Comparison of ENCODE assay signal across 24 mouse cellular contexts in the genomic region with DNA sequence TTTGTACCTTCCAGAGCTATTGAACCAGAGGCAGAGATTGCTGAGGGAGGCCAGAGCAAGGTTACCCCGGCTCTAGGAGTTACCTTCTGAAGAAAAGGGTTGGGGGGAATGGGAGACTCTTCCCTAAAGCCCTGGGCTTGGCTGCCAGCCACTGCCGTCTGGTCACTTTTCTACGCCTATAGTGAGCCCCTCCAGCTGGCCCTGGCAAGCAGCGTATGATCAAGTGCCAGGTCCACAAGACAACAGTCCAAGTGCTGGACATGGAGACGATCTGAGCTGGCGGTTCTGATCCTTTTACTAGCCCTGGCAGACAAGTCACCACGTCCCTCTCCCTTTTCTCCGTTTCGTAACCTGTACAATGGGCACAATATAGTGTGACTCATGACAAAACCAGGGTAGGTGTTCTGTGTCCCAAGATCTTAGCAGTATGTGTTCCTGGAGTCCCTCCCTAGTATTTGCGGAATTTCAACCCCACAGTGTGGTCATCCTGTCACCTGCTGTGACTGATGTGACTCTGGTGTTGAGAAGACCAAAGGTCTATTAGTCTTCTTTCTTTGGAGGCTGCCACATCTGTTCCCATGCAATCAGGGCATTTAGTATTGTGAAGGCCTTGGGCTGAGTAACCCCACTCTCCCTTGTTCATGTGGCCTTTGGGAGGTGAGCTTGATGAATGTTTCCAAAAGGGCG. TPM values are rescaled to one million over a fixed set of nuclear protein-coding genes. Genes with fewer than 3 reads are reported as not detected.
A peak's percentile ranks its signal among the peaks of the same experiment; 100 is the strongest.
DNase-seq lines count a peak whose midpoint lies in the region; ATAC-seq and TF ChIP-seq lines count a peak whose summit lies in the region.
"Had no signal": no experiment of that assay in that cellular context is flagged by ENCODE, and none has a peak within 500 bp of the region (broad histone marks: within the 10 kb centered on the region; RNA-seq: fewer than 3 reads in every experiment).

No protein-coding gene starts in this region.

- H3K36me3 ChIP-seq in forebrain, embryonic 14.5 days (ENCODE audit: control insufficient read depth, insufficient read depth, low read length) = peaks cover 24% of the 10 kb centered on the region
- peaks cover 14% of the 10 kb centered on the region for H3K36me3 ChIP-seq in forebrain, embryonic 12.5 days (replicated peaks)
- H3K36me3 ChIP-seq in hindbrain, postnatal 0 days (ENCODE audit: insufficient read depth, low read length) = peaks cover 8% of the 10 kb centered on the region; the same call in 1 of the 2 replicates
- peaks cover 21% of the 10 kb centered on the region for H3K36me3 ChIP-seq in hindbrain, embryonic 10.5 days
- peaks cover 8% of the 10 kb centered on the region for H3K36me3 ChIP-seq in midbrain, postnatal 0 days (ENCODE audit: insufficient read depth, low read length)
- H3K36me3 ChIP-seq in midbrain, embryonic 16.5 days (ENCODE audit: control insufficient read depth, insufficient read depth, low read length) = peaks cover 3% of the 10 kb centered on the region; the same call in 1 of the 2 replicates
- H3K36me3 ChIP-seq in forebrain, embryonic 10.5 days (replicated peaks) = peaks cover 19% of the 10 kb centered on the region

- peak; percentile 32; the same call in 1 of the 2 replicates for ATAC-seq in forebrain, embryonic 14.5 days
- no peak for ATAC-seq in forebrain, embryonic 12.5 days (ENCODE audit: low FRiP score)
- ATAC-seq in hindbrain, postnatal 0 days = peak; percentile 70; the same call in 1 of the 2 replicates
- no peak for ATAC-seq in midbrain, postnatal 0 days (ENCODE audit: low FRiP score)
- no peak for ATAC-seq in midbrain, embryonic 16.5 days
- ATAC-seq: intestine, embryonic 16.5 days; liver, embryonic 12.5 days had no signal

- no peak overlapping the region for H3K27ac ChIP-seq in forebrain, embryonic 14.5 days (ENCODE audit: low read depth, low read length)
- no peak overlapping the region for H3K27ac ChIP-seq in forebrain, embryonic 12.5 days
- no peak overlapping the region; the same call in 1 of the 2 replicates for H3K27ac ChIP-seq in hindbrain, postnatal 0 days
- no peak overlapping the region for H3K27ac ChIP-seq in hindbrain, embryonic 10.5 days
- H3K27ac ChIP-seq in midbrain, postnatal 0 days (ENCODE audit: low read depth, low read length) = no peak overlapping the region
- no peak overlapping the region for H3K27ac ChIP-seq in midbrain, embryonic 16.5 days (ENCODE audit: low read length)
- H3K27ac ChIP-seq in forebrain, embryonic 10.5 days = no peak overlapping the region; the same call in 1 of the 2 replicates
- H3K27ac ChIP-seq: embryonic facial prominence, embryonic 10.5 days; heart, embryonic 15.5 days; hindbrain, embryonic 13.5 days; layer of hippocampus, adult 2 months; limb, embryonic 12.5 days; liver, embryonic 12.5 days; midbrain, embryonic 10.5 days had no signal

- no peak overlapping the region for H3K4me2 ChIP-seq in forebrain, embryonic 14.5 days (ENCODE audit: low read length)
- no peak overlapping the region for H3K4me2 ChIP-seq in forebrain, embryonic 12.5 days
- H3K4me2 ChIP-seq in hindbrain, postnatal 0 days (ENCODE audit: low read depth, low read length) = no peak overlapping the region
- H3K4me2 ChIP-seq in midbrain, postnatal 0 days (ENCODE audit: low read depth, low read length, poor library complexity, severe bottlenecking) = no peak overlapping the region
- H3K4me2 ChIP-seq in midbrain, embryonic 16.5 days (ENCODE audit: low read length) = no peak overlapping the region
- H3K4me2 ChIP-seq: heart, embryonic 15.5 days; hindbrain, embryonic 13.5 days; limb, embryonic 12.5 days; liver, embryonic 12.5 days had no signal

- H3K9me3 ChIP-seq in forebrain, embryonic 14.5 days (replicated peaks; ENCODE audit: control insufficient read depth, low read length) = no peaks in the 10 kb centered on the region
- no peaks in the 10 kb centered on the region for H3K9me3 ChIP-seq in forebrain, embryonic 12.5 days
- H3K9me3 ChIP-seq in hindbrain, postnatal 0 days (ENCODE audit: low read length) = no peaks in the 10 kb centered on the region
- H3K9me3 ChIP-seq in hindbrain, embryonic 10.5 days = no peaks in the 10 kb centered on the region
- H3K9me3 ChIP-seq in midbrain, postnatal 0 days (ENCODE audit: low read length) = no peaks in the 10 kb centered on the region
- no peaks in the 10 kb centered on the region for H3K9me3 ChIP-seq in midbrain, embryonic 16.5 days (replicated peaks; ENCODE audit: control insufficient read depth, low read length, poor library complexity, severe bottlenecking)
- no peaks in the 10 kb centered on the region for H3K9me3 ChIP-seq in forebrain, embryonic 10.5 days
- H3K9me3 ChIP-seq: embryonic facial prominence, embryonic 10.5 days; heart, embryonic 15.5 days; hindbrain, embryonic 13.5 days; limb, embryonic 12.5 days; liver, embryonic 12.5 days; midbrain, embryonic 10.5 days had no signal

- WGBS in forebrain, embryonic 14.5 days = 68% methylated on average over 11 of the region's 11 CpGs
- 90% methylated on average over 11 of the region's 11 CpGs for WGBS in forebrain, embryonic 12.5 days
- 42% methylated on average over 11 of the region's 11 CpGs for WGBS in hindbrain, postnatal 0 days
- 80% methylated on average over 11 of the region's 11 CpGs for WGBS in hindbrain, embryonic 10.5 days
- WGBS in midbrain, postnatal 0 days = 72% methylated on average over 11 of the region's 11 CpGs
- 76% methylated on average over 11 of the region's 11 CpGs for WGBS in midbrain, embryonic 16.5 days
- WGBS in forebrain, embryonic 10.5 days = 87% methylated on average over 11 of the region's 11 CpGs

- no peak for TF ChIP-seq CTCF in hindbrain, postnatal 0 days (IDR thresholded peaks at IDR 0.05; ENCODE audit: low read depth)
- TF ChIP-seq CTCF in midbrain, postnatal 0 days (IDR thresholded peaks at IDR 0.05) = no peak

- no peaks in the 10 kb centered on the region for H3K4me1 ChIP-seq in forebrain, embryonic 14.5 days (ENCODE audit: control insufficient read depth, insufficient read depth, low read length)
- H3K4me1 ChIP-seq in forebrain, embryonic 12.5 days = no peaks in the 10 kb centered on the region
- no peaks in the 10 kb centered on the region for H3K4me1 ChIP-seq in hindbrain, postnatal 0 days (ENCODE audit: insufficient read depth, low read length)
- H3K4me1 ChIP-seq in hindbrain, embryonic 10.5 days (replicated peaks) = peaks cover 5% of the 10 kb centered on the region; the same call in 1 of the 2 replicates
- H3K4me1 ChIP-seq in midbrain, postnatal 0 days (ENCODE audit: insufficient read depth, low read length) = no peaks in the 10 kb centered on the region
- no peaks in the 10 kb centered on the region for H3K4me1 ChIP-seq in midbrain, embryonic 16.5 days (ENCODE audit: control insufficient read depth, insufficient read depth, low read length)
- H3K4me1 ChIP-seq in forebrain, embryonic 10.5 days = peaks cover 3% of the 10 kb centered on the region; the same call in 1 of the 2 replicates
- H3K4me1 ChIP-seq: embryonic facial prominence, embryonic 10.5 days; heart, embryonic 15.5 days; limb, embryonic 12.5 days; midbrain, embryonic 10.5 days had no signal

- H3K4me3 ChIP-seq in forebrain, embryonic 14.5 days (ENCODE audit: low read depth, low read length) = no peak overlapping the region
- H3K4me3 ChIP-seq in forebrain, embryonic 12.5 days (replicated peaks) = no peak overlapping the region
- H3K4me3 ChIP-seq in hindbrain, postnatal 0 days (ENCODE audit: low read length) = no peak overlapping the region
- no peak overlapping the region for H3K4me3 ChIP-seq in hindbrain, embryonic 10.5 days
- H3K4me3 ChIP-seq in midbrain, postnatal 0 days (ENCODE audit: low read depth, low read length) = no peak overlapping the region
- H3K4me3 ChIP-seq in midbrain, embryonic 16.5 days (ENCODE audit: low read depth, low read length) = no peak overlapping the region
- no peak overlapping the region for H3K4me3 ChIP-seq in forebrain, embryonic 10.5 days
- H3K4me3 ChIP-seq: embryonic facial prominence, embryonic 10.5 days; heart, embryonic 15.5 days; hindbrain, embryonic 13.5 days; layer of hippocampus, adult 2 months; limb, embryonic 12.5 days; liver, embryonic 12.5 days; midbrain, embryonic 10.5 days had no signal

- no peaks in the 10 kb centered on the region for H3K27me3 ChIP-seq in forebrain, embryonic 14.5 days (replicated peaks; ENCODE audit: control insufficient read depth, insufficient read depth, low read length)
- H3K27me3 ChIP-seq in forebrain, embryonic 12.5 days = no peaks in the 10 kb centered on the region
- no peaks in the 10 kb centered on the region for H3K27me3 ChIP-seq in hindbrain, postnatal 0 days (ENCODE audit: insufficient read depth, low read length)
- H3K27me3 ChIP-seq in hindbrain, embryonic 10.5 days (ENCODE audit: insufficient read depth, poor library complexity, severe bottlenecking) = no peaks in the 10 kb centered on the region
- no peaks in the 10 kb centered on the region for H3K27me3 ChIP-seq in midbrain, postnatal 0 days (ENCODE audit: insufficient read depth, low read length)
- H3K27me3 ChIP-seq in midbrain, embryonic 16.5 days (ENCODE audit: control insufficient read depth, insufficient read depth, low read depth, low read length) = no peaks in the 10 kb centered on the region
- no peaks in the 10 kb centered on the region for H3K27me3 ChIP-seq in forebrain, embryonic 10.5 days (ENCODE audit: poor library complexity, severe bottlenecking)
- H3K27me3 ChIP-seq: CH12.LX; heart, embryonic 15.5 days; hindbrain, embryonic 13.5 days; limb, embryonic 12.5 days; liver, embryonic 12.5 days had no signal

- no peak overlapping the region for H3K9ac ChIP-seq in forebrain, embryonic 14.5 days (ENCODE audit: low read length)
- H3K9ac ChIP-seq in forebrain, embryonic 12.5 days = no peak overlapping the region
- H3K9ac ChIP-seq in hindbrain, postnatal 0 days (replicated peaks; ENCODE audit: low read length) = no peak overlapping the region
- no peak overlapping the region for H3K9ac ChIP-seq in midbrain, postnatal 0 days (replicated peaks; ENCODE audit: low read length, poor library complexity, severe bottlenecking)
- H3K9ac ChIP-seq in midbrain, embryonic 16.5 days (ENCODE audit: low read depth, low read length) = no peak overlapping the region
- H3K9ac ChIP-seq: heart, embryonic 15.5 days; hindbrain, embryonic 13.5 days; limb, embryonic 12.5 days; liver, embryonic 12.5 days had no signal

- peak; percentile 35 for DNase-seq in forebrain, embryonic 14.5 days (ENCODE audit: low spot score)
- peak; percentile 76 for DNase-seq in hindbrain, postnatal 0 days (ENCODE audit: low spot score)
- no peak for DNase-seq in hindbrain, embryonic 10.5 days (ENCODE audit: low spot score)
- peak; percentile 71 for DNase-seq in midbrain, postnatal 0 days (ENCODE audit: low spot score)
- peak; percentile 77 for DNase-seq in ZHBTc4 (ENCODE audit: low read depth, low spot score)
- DNase-seq in forebrain, embryonic 10.5 days (ENCODE audit: extremely low spot score, low spot score) = no peak
- DNase-seq: adrenal gland, postnatal 25 days; B cell, adult 2 months; gastrocnemius, postnatal 36 days; kidney, postnatal 25 days; lung, adult 2 months; spleen, adult 18-20 months; thymus, postnatal 14 days had no signal

RNA-seq across cellular contexts. Expression of a gene that starts 11.3 kb away (rescaled TPM):
- polyA plus RNA-seq in forebrain, embryonic 14.5 days (2014; fragmentation: Nextera tagmentation; extraction: Ambion mirVana) = 32.6 and 38.6 TPM in 2 replicates
- 47.6 and 53.5 TPM in 2 replicates for polyA plus RNA-seq in forebrain, embryonic 12.5 days (2016; fragmentation: Nextera tagmentation; extraction: Ambion mirVana)
- total RNA-seq in hindbrain, postnatal 0 days (2014; rRNA removed) = 39.9 and 47.8 TPM in 2 replicates
- polyA plus RNA-seq in hindbrain, postnatal 0 days (2015; fragmentation: Nextera tagmentation; extraction: Ambion mirVana) = 31.4 and 36.2 TPM in 2 replicates
- 47.0 and 56.5 TPM in 2 replicates for polyA plus RNA-seq in hindbrain, embryonic 10.5 days (2016; fragmentation: Nextera tagmentation; extraction: Ambion mirVana)
- total RNA-seq in midbrain, postnatal 0 days (2014; rRNA removed) = 41.2 and 49.1 TPM in 2 replicates
- polyA plus RNA-seq in midbrain, postnatal 0 days (2015; fragmentation: Nextera tagmentation; extraction: Ambion mirVana) = 38.0 and 38.1 TPM in 2 replicates
- polyA plus RNA-seq in midbrain, embryonic 16.5 days (2015; fragmentation: Nextera tagmentation; extraction: Ambion mirVana) = 42.2 and 43.8 TPM in 2 replicates
- polyA plus RNA-seq in forebrain, embryonic 10.5 days (2016; fragmentation: Nextera tagmentation; extraction: Ambion mirVana) = 38.2 and 41.4 TPM in 2 replicates

RNA-seq across cellular contexts. Expression of a gene that starts 29.8 kb away (rescaled TPM):
- polyA plus RNA-seq in forebrain, embryonic 14.5 days (2014; fragmentation: Nextera tagmentation; extraction: Ambion mirVana) = 33.6 and 36.2 TPM in 2 replicates
- 41.9 and 42.4 TPM in 2 replicates for polyA plus RNA-seq in forebrain, embryonic 12.5 days (2016; fragmentation: Nextera tagmentation; extraction: Ambion mirVana)
- total RNA-seq in hindbrain, postnatal 0 days (2014; rRNA removed) = 37.1 and 57.3 TPM in 2 replicates
- polyA plus RNA-seq in hindbrain, postnatal 0 days (2015; fragmentation: Nextera tagmentation; extraction: Ambion mirVana) = 19.0 and 19.8 TPM in 2 replicates
- 44.9 and 48.0 TPM in 2 replicates for polyA plus RNA-seq in hindbrain, embryonic 10.5 days (2016; fragmentation: Nextera tagmentation; extraction: Ambion mirVana)
- 35.2 and 38.8 TPM in 2 replicates for total RNA-seq in midbrain, postnatal 0 days (2014; rRNA removed)
- polyA plus RNA-seq in midbrain, postnatal 0 days (2015; fragmentation: Nextera tagmentation; extraction: Ambion mirVana) = 19.2 and 19.8 TPM in 2 replicates
- 30.7 and 32.3 TPM in 2 replicates for polyA plus RNA-seq in midbrain, embryonic 16.5 days (2015; fragmentation: Nextera tagmentation; extraction: Ambion mirVana)
- 44.5 and 45.0 TPM in 2 replicates for polyA plus RNA-seq in forebrain, embryonic 10.5 days (2016; fragmentation: Nextera tagmentation; extraction: Ambion mirVana)

Comparison
In these comparisons a context has a peak if more than half of its experiments do, and no peak if none do; other contexts are left out.
1. ATAC-seq: peak in forebrain, embryonic 14.5 days (single experiment) and hindbrain, postnatal 0 days (single experiment); none in forebrain, embryonic 12.5 days (single experiment), midbrain, postnatal 0 days (single experiment) and midbrain, embryonic 16.5 days (single experiment).
2. DNase-seq: peak in forebrain, embryonic 14.5 days (single experiment), hindbrain, postnatal 0 days (single experiment), midbrain, postnatal 0 days (single experiment) and ZHBTc4 (single experiment); none in hindbrain, embryonic 10.5 days (single experiment) and forebrain, embryonic 10.5 days (single experiment).